Mouse (Mus musculus) splenic B cell, adult 2 months (primary cell): ENCODE measurements around the gene BC005537.
"Not testable (repeated sequence)": the region's sequence is repeated elsewhere in the genome, so short reads cannot be mapped to it uniquely, and the experiment has no call there.

ENCODE experiments used
- DNase-seq: peaks from one replicate; pipeline ENCODE4 v3.0.0-alpha.2; 2011; ENCODE audit warnings: low read depth, low spot score
- H3K27me3 ChIP-seq: 2 replicates; pipeline ENCODE4 v1.6.1; 2012; ENCODE audit warnings: mild to moderate bottlenecking, low read length, moderate library complexity, mixed read lengths; ENCODE audit not compliant: control insufficient read depth, poor library complexity, insufficient read depth, severe bottlenecking
- H3K36me3 ChIP-seq: 2 replicates; pipeline ENCODE4 v1.6.1; 2012; ENCODE audit warnings: mild to moderate bottlenecking, low read length, moderate library complexity, mixed read lengths; ENCODE audit not compliant: control insufficient read depth, poor library complexity, insufficient read depth, severe bottlenecking

Gene BC005537

DNA sequence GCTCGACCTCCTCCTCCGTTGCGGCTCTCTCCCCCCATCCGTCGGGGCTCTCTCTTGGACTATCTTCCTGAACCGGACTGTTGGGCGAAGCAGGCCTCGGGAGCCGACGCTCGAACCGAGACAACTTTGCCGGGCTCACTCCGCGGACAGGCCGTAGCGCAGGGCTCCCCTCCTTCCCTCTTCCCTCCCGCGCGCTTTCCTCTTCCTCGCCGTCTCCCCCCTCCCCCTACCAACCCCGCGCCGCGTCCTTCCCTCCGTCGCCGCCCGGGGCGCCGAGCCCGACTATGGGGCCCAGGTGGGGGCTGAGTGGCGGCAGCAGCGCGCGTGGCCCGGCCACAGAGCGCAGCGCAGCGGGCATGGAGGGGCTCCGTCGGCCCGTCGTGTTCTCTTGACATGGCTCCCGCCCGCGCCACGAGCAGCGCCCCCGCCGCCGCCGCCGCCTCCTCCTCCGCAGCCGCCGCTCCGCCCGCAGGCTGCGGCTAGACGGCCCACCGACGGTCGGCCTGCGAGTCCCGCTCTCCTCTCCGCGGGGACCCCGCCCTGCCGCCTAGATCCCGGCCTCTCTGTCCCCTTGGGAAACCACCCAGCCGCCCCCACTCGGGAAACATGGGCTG lies at the start of gene BC005537:
BC005537 (plus strand) TSS at position 350 of the 614 bp plus-strand sequence.
- DNase-seq: peak; percentile 74
- Histone ChIP-seq H3K36me3 (peaks cover 6% of the 10 kb centered on the region; the same call in 1 of the 2 replicates), H3K27me3 (no peaks in the 10 kb centered on the region)

DNA sequence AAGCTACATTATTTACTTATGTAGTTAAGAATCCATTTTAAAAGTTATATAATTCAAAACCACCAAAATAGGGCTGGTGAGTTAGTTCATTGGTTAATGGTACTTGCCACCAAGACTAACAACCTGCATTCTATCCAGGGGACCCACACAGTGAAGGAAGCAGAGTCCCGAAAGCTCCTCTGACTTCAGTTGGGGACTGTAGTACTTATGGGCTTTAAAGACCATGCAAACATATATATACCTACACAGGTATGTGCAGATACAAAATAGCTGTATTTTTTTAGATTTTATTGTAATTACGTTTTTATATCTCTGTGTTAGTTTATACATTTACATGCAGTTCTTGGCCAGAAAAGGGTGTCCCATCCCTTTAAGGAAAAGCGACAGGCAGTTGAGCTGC lies 44.7 kb upstream of the BC005537 start:
- DNase-seq: no peak
- Histone ChIP-seq H3K27me3 (no peaks in the 10 kb centered on the region), H3K36me3 (no peaks in the 10 kb centered on the region)

DNA sequence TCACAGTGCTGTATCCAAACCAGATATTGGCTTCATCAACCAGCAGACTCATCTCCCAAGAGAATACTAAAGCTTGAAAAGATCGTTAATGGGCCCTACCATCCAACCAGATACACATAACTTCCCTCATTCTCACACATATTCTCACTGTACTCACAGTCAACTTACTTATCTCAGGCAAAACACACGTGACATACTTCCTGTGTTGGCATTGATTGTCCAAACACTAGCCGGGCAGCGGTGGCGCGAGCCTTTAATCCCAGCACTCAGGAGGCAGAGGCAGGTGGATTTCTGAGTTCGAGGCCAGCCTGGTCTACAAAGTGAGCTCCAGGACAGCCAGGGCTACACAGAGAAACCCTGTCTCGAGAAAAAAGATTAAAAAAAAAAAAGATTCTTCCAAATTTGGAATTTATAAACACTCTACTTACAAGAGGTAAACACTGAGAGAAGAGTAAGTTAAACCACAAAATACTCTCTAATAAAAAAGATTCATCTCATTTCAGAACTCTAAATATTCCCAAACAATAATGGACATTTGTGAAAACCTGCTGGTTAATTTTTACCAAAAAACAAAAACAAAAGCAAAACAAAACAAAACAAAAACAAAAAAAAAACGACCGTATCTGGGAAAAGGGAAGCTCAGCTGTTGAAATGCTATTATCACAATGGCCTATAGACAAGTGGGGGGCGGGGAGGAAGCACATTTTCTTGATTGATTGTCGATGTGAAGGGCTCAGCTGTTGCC lies 43.5 kb upstream of the BC005537 start:
- no peaks in the 10 kb centered on the region for H3K36me3 ChIP-seq
- H3K27me3 ChIP-seq: no peaks in the 10 kb centered on the region
- DNase-seq: no peak

DNA sequence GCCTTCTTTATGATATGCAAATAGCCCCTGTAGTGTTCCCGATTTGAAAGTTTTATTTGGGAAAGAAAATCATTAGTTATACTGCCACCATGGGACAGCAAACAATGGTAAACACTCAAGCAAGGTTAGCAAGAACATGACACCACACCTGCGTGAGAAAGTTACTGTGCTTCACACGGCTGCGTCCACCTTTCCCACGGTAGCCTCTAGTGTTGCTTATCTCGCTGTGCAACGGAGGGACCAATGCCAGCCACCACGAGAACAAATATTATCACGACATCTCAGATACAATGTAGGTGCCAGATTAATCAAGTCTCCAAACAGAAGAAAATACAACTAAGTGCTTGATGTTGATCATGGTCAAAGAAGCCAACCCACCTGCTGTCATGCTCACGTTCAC lies 42.0 kb upstream of the BC005537 start:
- H3K36me3 ChIP-seq: no peaks in the 10 kb centered on the region
- DNase-seq: no peak
- H3K27me3 ChIP-seq: no peaks in the 10 kb centered on the region

DNA sequence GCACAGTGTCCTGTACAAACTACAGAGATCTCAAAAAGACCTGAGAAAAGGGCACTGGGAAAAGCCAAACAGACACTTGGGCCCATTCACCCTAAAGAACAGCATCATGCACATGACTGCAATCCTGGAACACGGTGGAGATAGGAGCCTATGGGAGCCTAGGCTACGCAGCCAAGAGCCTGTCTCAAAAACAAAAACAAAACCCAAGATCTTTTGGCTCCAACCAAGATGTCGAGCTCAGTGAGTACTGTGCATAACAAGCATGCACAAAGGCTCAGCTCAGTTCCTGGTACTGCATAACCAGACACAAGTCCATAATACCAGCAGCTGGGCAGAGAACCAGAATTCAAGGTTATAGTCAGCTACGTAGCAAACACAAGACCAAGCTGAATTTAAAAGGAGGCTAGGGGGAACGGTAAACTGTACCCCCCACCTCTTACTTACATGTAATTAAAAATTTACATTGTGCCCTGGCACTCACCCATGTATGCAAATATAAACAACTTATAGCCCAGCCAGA lies 41.0 kb upstream of the BC005537 start:
- H3K36me3 ChIP-seq: no peaks in the 10 kb centered on the region
- no peak for DNase-seq

DNA sequence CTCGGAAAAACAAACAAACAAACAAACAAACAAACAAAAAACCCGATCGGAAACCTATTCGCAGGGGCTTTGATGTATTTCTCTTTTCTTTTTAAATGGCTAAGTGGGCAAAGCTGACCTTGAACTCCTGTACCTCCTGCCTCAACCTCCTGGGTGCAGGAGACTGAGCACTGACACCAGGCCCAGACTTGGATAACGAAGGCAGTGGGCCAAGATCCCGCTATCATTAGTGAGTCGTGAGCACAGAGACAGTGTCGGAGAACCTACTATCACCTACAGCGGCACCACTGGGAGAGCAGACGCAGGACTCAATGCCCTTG lies 40.4 kb upstream of the BC005537 start:
- no peaks in the 10 kb centered on the region for H3K36me3 ChIP-seq
- no peaks in the 10 kb centered on the region for H3K27me3 ChIP-seq
- no peak for DNase-seq

More for the DNA sequence above, 41.0 kb upstream of the BC005537 start:
- H3K27me3 ChIP-seq: no peaks in the 10 kb centered on the region

DNA sequence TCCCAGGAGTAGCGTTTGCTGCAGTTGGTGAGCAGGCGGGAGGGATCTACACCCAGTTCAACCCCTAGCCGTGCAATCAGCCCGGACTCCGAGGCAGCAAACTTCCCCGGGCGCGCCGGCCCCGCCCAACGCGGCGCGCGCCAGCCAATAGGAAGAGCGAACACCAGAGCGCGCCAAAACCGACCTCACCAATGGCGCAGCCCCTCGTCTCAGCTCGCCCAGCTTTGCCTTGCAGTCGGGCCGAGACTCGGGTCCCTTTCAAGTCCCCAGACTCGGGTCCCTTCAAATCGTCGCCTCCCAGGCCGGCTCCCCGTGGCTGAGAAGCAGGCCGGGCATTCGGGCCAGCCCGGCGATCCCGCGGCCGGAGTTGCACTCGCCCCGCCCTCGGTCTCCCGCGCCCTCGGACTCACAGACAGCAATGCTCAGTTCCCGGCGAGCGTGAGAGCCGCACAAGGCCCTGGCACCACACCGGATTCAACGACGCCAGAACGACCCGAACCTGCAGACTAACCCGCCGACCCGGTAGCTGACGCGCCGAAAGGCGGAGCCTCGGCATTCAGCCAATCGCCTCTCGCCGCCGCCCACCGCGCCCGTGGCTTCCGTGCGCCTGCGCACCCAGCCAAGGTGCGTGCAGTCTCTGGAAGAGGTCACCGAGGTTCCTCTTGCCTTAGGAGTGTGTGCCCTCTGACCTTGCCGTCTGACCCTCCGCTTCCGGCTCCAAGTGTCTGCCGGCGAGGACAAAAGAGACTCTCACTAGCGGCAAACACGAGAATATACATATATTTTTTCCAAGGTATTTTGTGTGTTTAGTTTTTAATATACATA lies 39.8 kb upstream of the BC005537 start, which contains the start of gene Gmnn:
Gmnn (minus strand) TSS at position 521 of the 825 bp plus-strand sequence.
- peak; percentile 92 for DNase-seq
- Histone ChIP-seq H3K27me3 (no peaks in the 10 kb centered on the region), H3K36me3 (no peaks in the 10 kb centered on the region)

DNA sequence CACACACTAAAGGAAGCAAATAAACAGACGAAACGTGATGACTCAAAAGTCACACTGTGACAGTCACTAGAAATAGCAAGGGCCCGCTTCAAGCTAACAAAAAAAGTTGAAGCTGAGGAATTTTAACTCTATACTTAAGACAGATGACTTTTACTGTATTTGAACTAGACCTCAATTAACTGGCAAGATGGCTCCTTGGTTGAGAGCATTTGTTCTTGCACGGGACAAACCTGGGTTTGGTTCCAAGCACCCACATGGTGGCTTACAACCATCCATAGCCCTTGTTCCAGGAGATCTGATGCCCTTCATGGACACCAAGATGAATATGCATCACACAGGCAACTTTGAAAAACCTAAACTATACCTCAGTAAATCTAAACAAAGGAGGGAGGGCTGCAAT lies 39.2 kb upstream of the BC005537 start:
- Histone ChIP-seq H3K36me3 (no peaks in the 10 kb centered on the region), H3K27me3 (no peaks in the 10 kb centered on the region)
- no peak for DNase-seq

DNA sequence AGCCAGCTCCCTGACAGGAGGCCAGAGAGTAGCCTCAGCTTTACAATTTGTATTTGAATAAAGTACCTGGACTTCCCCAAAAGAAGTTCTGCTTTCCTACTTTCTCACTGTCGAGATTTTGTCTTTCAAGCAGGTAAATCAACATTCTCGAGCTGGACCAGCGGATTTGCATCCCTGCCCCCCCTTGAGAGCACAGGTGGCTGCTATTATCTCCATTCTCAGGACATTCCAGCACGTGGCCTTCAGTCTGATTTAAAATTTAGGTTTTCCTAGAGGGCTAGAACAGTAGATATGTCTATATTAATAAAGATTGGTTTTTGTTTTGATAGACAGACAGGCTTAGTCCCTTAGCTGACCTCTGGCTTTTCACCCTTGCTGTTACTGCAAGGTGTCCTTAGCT lies 33.6 kb upstream of the BC005537 start:
- DNase-seq: peak; percentile 35
- not testable (repeated sequence) for H3K36me3 ChIP-seq, H3K27me3 ChIP-seq

DNA sequence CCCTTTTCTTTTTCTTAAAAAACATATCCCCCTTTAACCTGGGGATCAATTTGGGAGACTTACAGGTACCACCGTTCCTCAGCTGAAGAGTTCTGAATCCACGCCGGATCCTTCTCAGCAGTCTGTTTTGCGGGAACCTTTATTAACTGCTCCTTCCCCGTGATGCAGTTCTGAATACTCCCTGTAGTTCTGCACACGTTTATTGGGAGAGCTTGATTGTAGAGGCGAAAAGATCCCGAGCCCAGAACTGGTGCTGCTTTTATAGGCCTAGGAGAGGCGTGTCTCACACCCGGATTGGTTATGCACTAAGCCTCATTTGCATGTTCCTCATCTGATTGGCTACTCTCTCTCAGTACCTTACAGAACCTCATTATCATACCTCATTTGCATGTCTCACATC lies 30.0 kb upstream of the BC005537 start:
- H3K36me3 ChIP-seq, H3K27me3 ChIP-seq, DNase-seq: not testable (repeated sequence)

DNA sequence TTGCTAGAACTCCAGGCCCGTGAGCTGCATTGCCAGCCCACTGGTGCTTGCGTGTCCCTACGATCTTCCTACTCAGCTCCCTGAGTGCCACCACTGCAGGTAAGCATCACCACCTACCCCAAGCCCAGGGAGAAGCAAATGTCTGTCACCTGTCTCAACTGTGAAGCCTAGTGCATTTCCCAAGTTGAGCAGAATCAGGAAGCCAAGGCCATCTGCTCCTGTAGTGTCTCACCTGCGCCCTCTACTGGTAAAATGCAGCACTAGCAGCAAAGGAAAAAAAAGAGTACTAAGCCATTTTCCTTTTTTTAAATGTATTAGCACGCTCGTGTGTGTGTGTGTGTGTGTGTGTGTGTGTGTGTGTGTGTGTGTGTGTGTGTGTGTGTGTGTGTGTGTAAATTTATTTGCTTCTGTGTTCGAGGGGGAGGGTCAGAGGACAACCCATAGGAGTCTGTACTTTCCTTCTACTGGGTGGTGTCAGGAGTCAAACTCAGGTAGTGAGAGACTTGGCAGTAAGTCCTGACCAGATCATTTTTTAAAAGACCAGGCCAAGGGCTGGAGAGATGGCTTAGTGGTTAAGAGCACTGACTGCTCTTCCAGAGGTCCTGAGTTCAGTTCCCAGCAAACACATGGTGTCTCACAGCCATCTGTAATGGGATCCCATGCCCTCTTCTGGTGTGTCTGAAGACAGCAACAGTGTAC lies 25.2 kb upstream of the BC005537 start:
- peak; percentile 88 for DNase-seq
- Histone ChIP-seq H3K27me3 (no peaks in the 10 kb centered on the region), H3K36me3 (no peaks in the 10 kb centered on the region)

DNA sequence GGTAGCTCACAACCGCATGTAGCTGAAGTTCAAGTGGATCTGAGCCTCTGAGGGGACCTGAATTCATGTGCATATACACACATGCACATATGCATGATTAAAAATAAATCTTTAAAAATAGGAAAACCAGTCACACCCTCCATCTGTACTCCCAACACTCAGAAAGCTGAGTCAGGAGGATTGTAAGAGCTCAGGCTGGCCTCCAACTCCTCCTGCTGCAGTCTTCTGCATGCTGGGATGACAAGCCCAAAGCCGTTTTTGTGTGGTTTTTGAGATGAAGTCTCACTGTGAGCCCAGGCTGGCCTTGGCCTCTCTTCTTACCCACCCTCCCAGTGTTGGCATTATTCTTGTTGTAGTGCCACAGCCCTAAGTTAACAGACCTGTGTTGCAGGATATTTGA lies 23.4 kb upstream of the BC005537 start:
- H3K36me3 ChIP-seq: no peaks in the 10 kb centered on the region
- H3K27me3 ChIP-seq: no peaks in the 10 kb centered on the region
- no peak for DNase-seq

DNA sequence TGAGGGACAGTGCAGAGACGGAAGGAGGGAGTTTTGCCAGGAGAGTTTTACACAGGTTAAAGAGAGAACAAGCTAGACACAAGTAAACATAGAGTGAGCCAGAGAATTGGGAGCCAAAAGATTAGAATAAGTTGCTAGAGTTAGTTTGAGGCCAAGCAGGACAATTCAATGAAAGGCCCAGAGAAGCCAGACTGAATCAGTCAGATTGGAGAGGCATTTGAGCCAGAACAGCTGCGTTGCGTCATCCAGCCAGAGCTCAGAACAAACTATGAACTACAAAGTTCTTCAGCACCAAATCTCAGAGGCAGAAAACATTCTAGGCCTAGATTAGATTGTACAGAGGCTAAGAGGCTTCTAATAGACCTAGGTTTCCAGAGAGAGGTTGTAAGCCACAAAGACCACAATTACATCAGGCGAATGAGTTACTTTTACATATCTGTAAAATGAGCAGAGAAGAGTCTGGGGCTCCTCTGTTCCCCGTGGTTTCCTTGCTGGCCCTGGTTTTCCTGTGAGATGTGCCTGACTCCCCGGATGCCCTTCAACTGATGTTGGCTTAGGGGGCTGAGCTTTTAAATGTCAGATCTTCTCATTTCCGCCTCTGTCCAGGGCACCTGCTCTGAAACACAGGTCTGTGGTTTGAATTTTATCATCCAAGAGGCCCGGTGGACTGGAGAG lies 22.6 kb upstream of the BC005537 start:
- H3K27me3 ChIP-seq: no peaks in the 10 kb centered on the region
- no peaks in the 10 kb centered on the region for H3K36me3 ChIP-seq
- no peak for DNase-seq

DNA sequence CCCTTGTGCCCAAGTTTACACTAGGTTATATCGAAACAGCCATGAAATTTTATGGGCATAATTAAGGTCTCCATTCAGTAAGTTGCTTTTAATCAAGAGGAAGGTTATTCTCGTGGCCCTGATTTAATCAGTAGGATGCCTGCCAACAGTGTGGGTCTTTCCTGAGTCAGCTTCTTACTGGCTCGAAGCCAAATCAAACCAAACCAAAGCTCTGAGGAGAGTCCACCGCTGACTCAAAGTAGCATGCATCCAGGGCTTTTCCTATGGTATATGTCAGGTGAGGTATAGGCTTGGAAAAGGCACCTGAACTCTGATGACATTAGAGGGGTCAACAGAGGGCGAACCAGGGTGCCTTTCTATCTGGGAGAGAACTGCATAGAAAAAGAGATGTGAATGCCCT lies 19.5 kb upstream of the BC005537 start:
- Histone ChIP-seq H3K27me3 (no peaks in the 10 kb centered on the region), H3K36me3 (no peaks in the 10 kb centered on the region)
- DNase-seq: no peak
